Mouse (Mus musculus): Measurements from ENCODE around the gene Lcn3.

DNA sequence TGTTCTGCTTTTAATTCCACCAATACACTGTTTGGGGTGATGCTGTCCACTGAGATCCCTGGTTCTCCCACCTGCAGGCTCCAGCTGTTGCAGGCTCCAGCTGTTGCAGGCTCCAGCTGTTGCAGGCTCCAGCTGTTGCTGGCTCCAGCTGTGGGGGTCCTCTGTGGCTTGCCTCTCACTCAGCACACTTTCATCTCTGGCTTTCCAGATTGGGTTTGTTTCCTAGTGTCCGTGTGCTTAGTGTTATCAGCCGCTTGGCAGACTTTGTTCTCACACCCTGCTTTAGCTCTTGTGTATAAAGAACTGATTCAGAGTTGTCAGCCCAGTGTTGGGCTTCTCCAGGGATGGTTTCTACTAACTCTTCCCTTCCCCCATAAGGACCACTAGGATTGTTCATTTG is 32.3 kb downstream of the Lcn3 start:
- TF ChIP-seq POLR2A (IDR thresholded peaks at IDR 0.05; ENCODE audit: low read depth, low read length) (no peak), CTCF (IDR thresholded peaks at IDR 0.05; ENCODE audit: extremely low read depth, insufficient read depth, insufficient read length, insufficient replicate concordance) (no peak)

All from spleen, adult 2 months (tissue).